Mouse (Mus musculus) hindlimb bud, embryonic 11.5 days (tissue): Measurements from ENCODE around the gene Ints4.
"Not testable (repeated sequence)": the region's sequence is repeated elsewhere in the genome, so short reads cannot be mapped to it uniquely, and the experiment has no call there.

ENCODE experiments used
- DNase-seq: peaks from one replicate; pipeline ENCODE4 v3.0.0-alpha.2; 2012; ENCODE audit warnings: low read depth, low spot score; ENCODE audit errors: extremely low spot score

The Ints4 gene

DNA sequence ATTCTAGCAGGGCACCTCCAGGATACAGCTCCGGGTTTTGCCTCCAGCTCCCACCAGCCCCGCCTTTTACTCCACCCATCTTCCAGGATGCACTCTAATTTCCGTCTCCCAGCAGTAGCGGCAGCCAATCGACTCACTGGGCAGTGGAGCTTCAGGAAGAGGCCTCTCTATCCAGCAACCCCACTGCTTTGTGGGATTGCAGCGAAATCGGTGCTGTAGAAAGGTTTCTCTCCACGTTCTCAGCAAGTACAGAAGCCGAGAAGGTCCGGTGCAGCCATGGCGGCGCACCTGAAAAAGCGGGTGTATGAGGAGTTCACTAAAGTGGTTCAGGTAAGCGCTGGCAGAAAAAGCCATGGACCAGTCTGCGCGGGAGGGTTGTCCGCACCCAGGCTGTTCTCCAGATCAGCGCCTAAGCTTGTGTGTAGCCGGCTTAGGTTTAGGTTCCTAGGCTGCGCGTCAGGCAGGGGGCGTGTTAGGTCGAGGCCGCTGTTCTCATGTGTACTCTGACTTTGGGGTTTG lies at the start of gene Ints4:
Gene Ints4 (plus strand): TSS at position 136 of the 519 bp plus-strand sequence.
- peak; percentile 71 for DNase-seq

DNA sequence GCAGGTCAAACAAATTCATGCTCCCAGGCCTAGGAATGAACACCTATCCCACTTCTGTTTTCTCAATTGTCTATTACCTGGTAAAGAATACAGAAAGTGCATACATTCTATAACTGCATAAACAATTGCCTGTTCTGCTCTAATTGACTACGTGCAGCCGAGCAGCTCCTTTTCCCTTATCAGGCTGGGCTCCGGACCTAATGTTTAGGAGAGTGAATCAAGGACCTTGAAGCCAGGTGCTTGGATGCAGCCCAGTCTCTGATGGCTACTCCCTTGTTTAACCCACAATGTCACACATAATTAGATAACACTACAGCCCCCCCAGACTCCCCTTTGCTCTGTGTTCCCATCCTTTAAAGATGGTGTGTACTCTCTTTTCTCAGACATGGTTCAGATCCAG lies 47.2 kb upstream of the Ints4 start:
- not testable (repeated sequence) for DNase-seq

GRCm38 (mm10) chr7:97434517-97434916 lies 46.2 kb upstream of the Ints4 start:
- DNase-seq, result no peak

GRCm38 (mm10) chr7:97438986-97439385 lies 41.8 kb upstream of the Ints4 start:
- DNase-seq, result no peak

DNA sequence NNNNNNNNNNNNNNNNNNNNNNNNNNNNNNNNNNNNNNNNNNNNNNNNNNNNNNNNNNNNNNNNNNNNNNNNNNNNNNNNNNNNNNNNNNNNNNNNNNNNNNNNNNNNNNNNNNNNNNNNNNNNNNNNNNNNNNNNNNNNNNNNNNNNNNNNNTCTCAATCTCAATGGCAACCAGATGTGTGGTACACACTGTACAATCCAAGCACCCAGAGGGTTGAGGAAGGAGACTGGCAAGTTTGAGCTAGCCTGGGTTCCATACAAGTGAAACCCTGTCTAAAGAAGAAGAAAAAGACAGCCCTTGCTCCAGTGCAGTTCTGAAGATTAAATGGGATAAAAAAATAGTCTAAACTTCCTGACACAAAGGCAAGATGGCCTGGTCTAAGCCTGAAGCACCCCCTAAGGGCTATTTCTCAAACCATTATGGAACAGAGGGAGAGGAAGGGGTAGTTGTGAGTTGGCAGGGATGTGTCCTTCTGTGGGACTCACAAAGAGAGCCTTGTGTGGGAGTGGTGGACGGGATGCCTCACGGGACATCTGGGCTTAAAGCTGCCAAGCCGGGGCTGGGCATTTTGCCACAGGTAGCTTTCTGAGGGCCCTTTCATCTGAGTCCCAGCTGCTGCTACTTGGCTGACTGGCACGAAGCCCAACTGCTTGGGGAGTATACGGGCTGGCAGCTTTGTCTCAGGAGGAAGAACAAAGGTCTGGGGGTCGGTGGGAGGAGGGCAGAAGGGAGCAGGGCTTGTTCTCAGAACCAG lies 34.4 kb upstream of the Ints4 start:
- DNase-seq, result no peak

DNA sequence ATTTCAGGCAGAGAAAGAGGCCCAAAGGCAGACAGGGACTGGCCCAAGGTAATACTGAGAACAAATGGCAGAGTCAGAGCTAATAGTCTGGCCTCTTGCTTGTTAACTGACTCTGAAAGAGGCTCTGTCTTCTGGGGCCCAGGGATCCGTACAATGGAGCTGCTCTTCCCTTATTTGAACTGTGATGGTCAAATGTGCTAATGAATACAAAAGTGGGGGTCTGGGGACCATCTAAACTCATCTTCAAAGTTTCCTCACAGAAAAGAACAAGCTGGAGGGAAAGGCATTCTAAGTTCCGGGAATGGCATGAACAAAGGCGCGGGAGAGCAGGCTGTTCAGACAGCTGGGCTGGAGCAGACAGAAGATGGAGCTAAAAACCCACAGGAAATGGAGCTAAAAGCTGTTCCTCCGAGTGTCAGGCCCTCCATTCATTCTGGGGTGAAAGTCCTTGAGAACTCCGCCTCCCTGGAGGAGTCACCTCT lies 33.7 kb upstream of the Ints4 start:
- no peak for DNase-seq

DNA sequence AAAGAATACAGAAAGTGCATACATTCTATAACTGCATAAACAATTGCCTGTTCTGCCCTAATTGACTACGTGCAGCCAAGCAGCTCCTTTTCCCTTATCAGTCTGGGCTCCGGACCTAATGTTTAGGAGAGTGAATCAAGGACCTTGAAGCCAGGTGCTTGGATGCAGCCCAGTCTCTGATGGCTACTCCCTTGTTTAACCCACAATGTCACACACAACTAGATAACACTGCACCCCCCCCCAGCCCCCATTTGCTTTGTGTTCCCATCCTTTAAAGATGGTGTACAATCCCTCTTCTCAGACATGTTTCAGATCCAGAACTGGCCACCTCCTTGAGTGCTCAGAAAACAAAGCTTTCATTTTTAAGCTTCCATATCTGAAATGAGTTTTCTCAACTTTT lies 29.7 kb upstream of the Ints4 start, which contains the start of gene Kctd14:
Gene Kctd14 (plus strand): TSS at position 301 of the 400 bp plus-strand sequence.
- DNase-seq, result not testable (repeated sequence)

DNA sequence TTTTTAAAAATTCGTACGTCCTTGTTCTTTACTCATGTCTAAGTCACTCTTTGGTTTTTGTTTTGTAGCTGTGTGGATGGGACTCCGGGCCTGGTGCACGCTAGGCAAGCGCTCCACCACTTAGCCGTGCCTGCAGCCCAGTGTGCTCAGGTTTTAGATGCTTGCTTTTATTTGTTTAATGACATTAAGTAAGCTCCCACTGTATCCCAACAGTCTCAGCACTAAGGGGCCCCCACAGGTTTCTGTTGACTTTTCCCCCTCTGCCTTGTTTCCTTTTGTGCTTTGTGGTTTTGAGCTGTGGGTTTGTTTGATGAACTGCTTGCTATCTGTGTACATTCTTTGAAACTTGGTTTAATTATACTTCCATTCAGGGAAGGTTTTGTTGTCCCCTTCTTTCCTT lies 28.6 kb upstream of the Ints4 start:
- DNase-seq, result no peak

- no peak for DNase-seq
Measured at GRCm38 (mm10) chr7:97453141-97453921, 27.4 kb upstream of the Ints4 start.

DNA sequence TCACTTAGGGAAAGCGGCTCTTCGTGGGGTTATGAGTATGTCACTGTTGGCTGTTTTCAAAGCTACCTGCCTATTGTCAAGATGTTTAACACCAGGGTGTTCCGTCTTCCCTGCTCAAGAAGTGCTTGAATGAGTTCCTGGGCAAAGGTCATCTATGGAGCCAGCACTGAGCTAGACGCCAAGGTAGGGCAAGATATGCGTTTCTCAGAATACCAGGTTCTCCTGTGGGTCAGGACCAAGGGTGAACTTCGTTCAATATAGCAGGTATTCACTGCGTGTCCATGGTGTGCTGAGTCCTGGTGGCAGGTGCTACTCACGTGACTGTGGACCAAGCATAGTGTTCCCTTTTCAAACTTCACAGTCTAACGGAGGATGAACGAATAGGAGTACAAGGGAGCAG lies 26.0 kb upstream of the Ints4 start:
- no peak for DNase-seq

DNA sequence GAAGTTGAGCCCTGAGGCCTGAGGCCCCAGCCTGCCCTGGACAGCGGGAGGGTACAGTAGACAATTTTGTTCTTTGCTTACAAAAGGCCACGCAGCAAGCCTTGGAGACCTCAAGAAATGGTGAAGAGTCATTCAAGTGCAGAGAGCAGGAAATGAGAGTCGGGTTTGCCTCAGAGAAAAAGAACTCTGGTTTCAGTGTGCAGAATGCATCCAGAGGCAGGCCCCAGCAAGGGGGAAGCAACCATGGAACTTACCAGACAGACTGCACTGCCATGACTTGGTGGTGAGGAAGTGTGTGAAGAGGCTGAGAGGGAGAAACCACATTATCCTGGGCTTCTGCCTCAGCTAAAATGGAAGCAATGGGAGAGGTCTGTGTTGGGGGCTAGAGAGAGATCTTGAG lies 25.2 kb upstream of the Ints4 start:
- no peak for DNase-seq

GRCm38 (mm10) chr7:97473001-97473400 lies 7.8 kb upstream of the Ints4 start:
- DNase-seq, result no peak

GRCm38 (mm10) chr7:97479349-97479748 lies 1.4 kb upstream of the Ints4 start:
- no peak for DNase-seq

- DNase-seq, result peak; percentile 0
Measured at GRCm38 (mm10) chr7:97480290-97480689, 466 bp upstream of the Ints4 start.

DNA sequence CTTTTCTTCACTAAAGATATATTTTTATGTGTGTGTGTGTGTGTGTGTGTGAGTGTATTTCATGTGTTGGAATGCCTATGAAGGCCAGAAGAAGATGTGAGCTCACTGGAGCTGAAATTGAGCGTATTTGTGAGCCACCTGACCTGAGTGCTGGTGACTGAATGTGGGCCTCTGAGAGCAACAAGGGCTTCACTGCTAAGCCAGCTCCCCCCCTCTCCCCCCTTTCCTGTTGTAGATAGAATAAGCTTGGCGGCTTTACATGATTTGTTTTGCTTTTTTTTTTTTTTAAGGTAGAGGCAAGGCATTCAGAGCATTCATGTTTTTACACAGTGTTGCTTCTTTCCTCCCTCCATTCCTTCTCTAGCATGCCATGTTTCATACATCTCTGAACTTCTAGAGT lies 2.6 kb downstream of the Ints4 start:
- no peak for DNase-seq

GRCm38 (mm10) chr7:97491157-97491556 lies 10.4 kb downstream of the Ints4 start:
- DNase-seq, result no peak

- DNase-seq, result no peak
Measured at GRCm38 (mm10) chr7:97492420-97492819, 11.7 kb downstream of the Ints4 start.

- DNase-seq, result no peak
Measured at GRCm38 (mm10) chr7:97495052-97495451, 14.3 kb downstream of the Ints4 start.

- DNase-seq, result no peak
Measured at GRCm38 (mm10) chr7:97500555-97501209, 19.9 kb downstream of the Ints4 start.

DNA sequence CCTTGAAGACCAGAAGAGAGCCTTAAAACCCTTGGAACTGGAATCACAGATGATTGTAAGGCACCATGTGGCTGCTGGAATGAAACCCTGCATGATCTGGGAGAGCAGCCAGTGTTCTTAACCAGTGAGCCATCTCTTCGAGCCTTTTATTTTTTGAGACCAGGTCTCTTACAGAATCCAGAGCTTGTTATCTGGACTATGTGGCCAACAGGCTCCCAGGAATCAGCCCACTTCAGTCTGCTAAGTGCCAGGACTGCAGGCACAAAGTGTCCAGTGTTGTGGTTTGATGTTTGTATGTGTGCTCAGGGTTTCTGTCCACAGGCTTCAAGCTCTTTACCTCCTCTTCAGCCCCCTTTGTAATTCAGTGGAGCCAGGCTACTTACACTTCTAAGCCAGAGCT lies 34.0 kb downstream of the Ints4 start:
- no peak for DNase-seq

- no peak for DNase-seq
Measured at GRCm38 (mm10) chr7:97519935-97520334, 39.2 kb downstream of the Ints4 start.
